Mouse (Mus musculus) kidney, postnatal 10 days (tissue): ENCODE results near the gene Socs5.
"Not testable (repeated sequence)": the region's sequence is repeated elsewhere in the genome, so short reads cannot be mapped to it uniquely, and the experiment has no call there.

Experiments
- DNase-seq: peaks from one replicate; pipeline ENCODE4 v3.0.0; 2021; ENCODE audit warnings: mixed read lengths

Socs5 gene

GRCm38 (mm10) chr17:87107623-87108221 lies at the start of gene Socs5:
Gene Socs5, plus strand, starts transcription at chr17:87107679.
- no peak for DNase-seq

- peak; percentile 58 for DNase-seq
Measured at GRCm38 (mm10) chr17:87062639-87063038, 44.8 kb upstream of the Socs5 start.

GRCm38 (mm10) chr17:87063461-87063860 lies 44.0 kb upstream of the Socs5 start:
- DNase-seq: peak; percentile 16

- peak; percentile 16 for DNase-seq
Measured at GRCm38 (mm10) chr17:87063969-87064368, 43.5 kb upstream of the Socs5 start.

GRCm38 (mm10) chr17:87068997-87069396 lies 38.5 kb upstream of the Socs5 start:
- no peak for DNase-seq

- DNase-seq: not testable (repeated sequence)
Measured at GRCm38 (mm10) chr17:87072183-87072582, 35.3 kb upstream of the Socs5 start.

DNA sequence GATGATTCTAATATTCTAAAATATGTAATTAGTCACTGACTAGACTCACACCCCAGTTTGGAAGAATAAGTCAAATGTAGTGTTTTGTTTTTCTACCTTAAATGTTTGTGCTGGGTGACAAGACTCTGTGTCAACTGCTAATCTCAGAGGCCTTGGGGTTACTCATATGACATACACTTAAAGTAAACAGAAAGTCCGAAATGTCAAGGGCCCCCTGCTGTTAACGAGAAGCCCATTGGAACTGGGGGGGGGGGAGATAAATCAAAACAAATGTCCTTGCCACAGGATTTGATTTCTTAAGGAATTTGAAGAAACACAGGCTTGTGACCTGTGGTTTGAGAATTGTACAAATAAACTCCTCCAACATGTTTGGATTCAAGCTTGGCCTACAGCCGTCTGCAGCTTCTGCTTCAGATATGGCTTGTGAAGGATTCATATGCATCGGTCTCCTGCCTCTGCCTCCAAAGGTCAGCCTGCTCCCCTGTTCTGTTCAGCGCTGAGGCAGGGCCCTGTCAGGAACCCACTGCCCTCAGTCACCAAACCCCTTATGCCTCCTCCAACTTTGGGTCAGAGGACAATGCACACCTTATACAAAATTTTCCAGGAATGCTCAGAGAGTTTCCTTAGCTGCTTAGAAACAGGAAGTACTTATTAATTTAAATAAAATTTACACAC lies 34.6 kb upstream of the Socs5 start:
- no peak for DNase-seq

DNA sequence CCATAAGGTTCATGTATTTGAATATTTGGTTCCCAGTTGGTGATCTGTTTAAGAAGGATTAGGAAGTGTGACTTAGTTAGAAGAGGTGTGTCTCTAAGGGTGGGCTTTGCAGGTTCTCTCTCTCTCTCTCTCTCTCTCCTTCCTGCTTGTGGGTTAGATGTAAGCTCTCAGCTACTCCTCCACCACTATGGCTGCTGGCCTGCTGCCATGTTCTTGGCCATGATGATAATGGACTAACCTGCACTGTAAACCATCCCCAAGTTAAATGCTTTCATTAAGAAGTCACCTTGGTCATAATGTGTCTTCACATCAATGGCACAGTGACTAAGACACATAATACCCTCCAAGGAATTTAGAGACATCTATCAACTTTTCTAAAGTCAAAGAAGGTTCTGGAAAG lies 34.0 kb upstream of the Socs5 start:
- no peak for DNase-seq

DNA sequence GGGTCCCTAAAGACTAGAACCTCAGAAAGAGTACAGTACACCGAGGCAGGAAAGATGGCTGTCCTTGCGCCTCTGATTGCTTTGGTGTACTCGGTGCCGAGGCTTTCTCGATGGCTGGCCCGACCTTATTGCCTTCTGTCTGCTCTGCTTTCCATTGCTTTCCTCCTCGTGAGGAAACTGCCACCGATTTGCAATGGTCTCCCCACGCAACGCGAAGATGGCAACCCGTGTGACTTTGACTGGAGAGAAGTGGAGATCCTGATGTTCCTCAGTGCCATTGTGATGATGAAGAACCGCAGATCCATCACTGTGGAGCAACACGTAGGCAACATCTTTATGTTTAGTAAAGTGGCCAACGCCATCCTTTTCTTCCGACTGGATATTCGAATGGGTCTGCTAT lies 29.3 kb upstream of the Socs5 start:
- DNase-seq: not testable (repeated sequence)

DNA sequence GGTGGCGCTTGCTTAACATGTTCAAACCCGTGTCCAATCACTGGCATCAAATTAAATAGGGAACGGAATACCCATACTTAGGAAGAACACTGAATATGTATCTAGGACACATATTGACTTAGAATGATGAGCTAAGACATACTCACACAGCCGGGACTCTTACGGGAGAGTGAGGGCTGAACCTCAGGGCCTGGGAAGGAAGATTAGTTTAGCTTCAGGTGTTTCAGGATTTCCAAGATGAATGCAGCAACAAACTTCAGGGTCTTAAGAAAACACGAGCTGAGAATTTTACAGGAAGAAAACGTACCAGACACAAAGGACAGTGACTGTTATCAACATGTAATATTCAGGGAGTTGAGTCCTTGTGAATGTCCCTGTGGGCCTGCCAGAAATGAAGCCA lies 26.8 kb upstream of the Socs5 start:
- no peak for DNase-seq

- DNase-seq: no peak
Measured at GRCm38 (mm10) chr17:87082547-87082946, 24.9 kb upstream of the Socs5 start.

GRCm38 (mm10) chr17:87083671-87084070 lies 23.8 kb upstream of the Socs5 start:
- DNase-seq: no peak

DNA sequence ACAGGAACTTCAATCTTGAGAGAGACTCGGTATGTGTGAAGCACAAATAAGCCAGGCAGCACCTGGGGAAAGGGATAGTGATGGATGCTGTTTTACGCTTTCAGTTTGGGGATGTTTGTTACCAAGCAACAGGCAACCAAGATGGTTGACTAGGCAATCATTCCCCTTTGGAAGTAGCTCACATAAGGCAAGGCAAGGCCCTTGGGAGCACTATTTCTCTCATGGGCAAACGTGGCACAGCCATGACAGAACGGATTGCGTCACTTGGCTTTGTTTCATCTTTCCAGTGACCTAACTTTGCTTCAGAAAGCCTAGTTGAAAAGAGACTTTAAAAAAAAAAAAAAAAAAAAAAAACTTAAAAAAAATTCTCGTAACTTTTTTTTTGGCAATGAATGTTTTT lies 21.8 kb upstream of the Socs5 start:
- no peak for DNase-seq

- no peak for DNase-seq
Measured at GRCm38 (mm10) chr17:87089296-87089695, 18.2 kb upstream of the Socs5 start.

DNA sequence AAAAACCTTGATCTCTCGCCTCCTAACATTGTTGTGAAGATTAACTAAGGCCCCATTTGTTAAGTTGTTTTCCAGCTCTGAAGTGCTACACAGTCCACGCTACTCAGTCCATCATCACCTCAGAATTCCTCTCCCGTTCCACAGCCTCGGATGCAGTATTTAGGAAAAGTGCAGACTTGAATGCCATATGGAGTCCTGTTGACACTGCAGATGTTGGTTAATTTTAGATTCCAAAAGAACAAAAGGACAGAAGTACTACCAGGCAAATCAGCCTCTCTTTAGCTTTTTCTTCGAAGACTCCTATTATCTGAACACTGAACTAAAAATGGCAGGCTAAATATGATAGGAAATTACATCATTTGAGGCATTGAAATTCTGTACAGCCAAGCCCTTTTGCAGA lies 14.4 kb upstream of the Socs5 start:
- no peak for DNase-seq

DNA sequence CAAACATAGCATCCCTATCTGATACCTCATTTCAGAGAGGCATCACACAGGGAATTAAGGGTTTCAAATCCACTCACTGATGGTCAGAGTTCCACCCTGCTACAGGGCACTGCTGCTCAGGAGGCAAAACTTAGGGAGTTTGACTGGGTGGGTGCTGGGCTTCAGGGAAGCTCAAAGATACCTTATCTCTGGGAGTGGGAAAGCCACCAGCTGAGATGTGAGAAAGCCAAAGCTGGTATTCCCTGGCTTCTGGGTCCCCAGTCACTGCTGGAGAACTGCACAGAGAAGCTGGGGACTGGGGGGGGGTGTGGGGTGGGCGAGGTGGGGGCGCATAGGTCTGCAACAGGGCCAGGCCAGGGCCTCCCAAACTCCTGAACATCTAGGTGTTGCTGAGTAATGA lies 10.5 kb upstream of the Socs5 start:
- no peak for DNase-seq

DNA sequence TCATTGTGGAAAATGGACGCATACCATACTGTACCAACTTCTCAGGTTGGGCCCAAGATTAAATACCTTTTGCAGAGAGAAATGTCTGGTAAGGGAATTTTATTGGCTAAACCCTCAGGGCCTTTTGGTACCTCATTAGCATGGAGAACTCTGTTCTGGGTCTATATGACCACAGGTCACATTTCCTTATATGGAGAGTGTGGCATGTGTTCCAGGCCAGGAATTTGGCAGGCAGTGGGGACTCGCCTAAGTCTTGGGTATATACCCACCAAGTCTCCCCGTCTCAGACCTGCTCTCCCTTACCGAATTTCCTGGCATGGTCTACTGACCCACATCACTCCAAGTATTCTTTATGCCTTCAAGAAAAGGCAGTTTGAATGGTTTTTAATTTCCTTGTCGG lies 9.9 kb upstream of the Socs5 start:
- DNase-seq: no peak

DNA sequence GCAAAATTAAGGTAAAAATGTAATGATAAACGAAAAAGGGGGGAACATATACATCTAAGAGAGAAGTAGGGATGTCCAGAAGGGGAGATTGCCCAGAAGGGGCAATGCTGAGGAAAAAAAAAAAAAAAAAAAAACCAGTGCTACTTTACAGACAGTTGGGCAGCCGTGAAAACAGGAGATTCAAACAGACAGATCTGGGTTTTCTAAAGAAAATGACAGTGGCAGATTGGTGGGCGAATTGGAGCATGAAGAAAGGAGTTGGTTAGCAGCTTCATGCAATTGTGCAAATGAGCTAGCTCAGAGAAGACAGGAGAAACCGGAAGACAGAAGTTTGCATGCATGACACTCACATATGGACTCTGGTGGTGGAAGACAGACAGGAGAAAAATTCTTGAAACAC lies 6.5 kb upstream of the Socs5 start:
- DNase-seq: no peak

DNA sequence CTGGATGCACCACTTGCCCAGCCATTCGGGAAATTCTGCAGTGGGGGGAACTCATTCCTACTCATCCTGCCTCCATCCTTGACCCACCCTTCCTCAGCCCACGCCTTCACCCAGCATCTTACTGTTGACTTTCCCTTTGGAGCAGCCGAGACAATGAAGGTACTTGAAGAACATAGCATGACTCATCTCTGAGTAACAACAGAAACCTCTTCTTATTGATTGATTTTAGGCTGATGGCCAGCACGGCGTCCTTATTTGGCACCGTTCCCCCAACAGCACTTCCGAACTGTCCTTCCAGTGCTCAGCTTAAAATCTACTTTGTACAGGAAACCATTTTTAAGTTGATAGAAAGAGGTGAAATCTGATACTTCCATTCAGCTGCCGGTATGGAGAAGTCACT lies 4.8 kb upstream of the Socs5 start:
- DNase-seq: peak; percentile 45

DNA sequence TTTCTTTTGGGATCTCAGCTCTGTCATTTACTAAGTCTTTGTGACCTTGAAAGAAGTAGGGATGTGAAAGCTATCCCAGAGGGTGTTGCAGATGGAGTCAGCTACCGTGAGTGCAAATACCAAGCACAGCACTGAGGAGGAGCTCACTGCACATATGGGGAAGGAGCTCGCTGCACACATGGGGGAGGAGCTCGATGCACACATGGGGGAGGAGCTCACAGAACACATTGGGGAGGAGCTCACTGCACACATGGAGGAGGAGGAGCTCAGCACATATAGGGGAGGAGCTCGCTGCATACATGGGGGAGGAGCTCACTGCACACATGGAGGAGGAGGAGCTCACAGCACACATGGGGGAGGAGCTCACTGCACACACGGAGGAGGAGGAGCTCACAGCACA lies 4.4 kb upstream of the Socs5 start:
- no peak for DNase-seq

GRCm38 (mm10) chr17:87104276-87104675 lies 3.2 kb upstream of the Socs5 start:
- DNase-seq: no peak

GRCm38 (mm10) chr17:87105941-87106340 lies 1.5 kb upstream of the Socs5 start:
- DNase-seq: peak; percentile 38

GRCm38 (mm10) chr17:87106691-87107523 lies 572 bp upstream of the Socs5 start:
- DNase-seq: peak; percentile 98
